Mouse (Mus musculus) limb, embryonic 11.5 days (tissue): ENCODE measurements around the gene A930017K11Rik. TPM values are rescaled to one million over a fixed set of nuclear protein-coding genes. Genes with fewer than 3 reads are reported as not detected.

Experiments
- ATAC-seq: fragments of 200-750 bp; cut with Nextera tagmentation; 2 replicates; pipeline ENCODE4 v1.8.0; 2017; ENCODE audit warnings: low read depth; ENCODE audit not compliant: insufficient number of reproducible peaks, low FRiP score, low TSS enrichment
- DNase-seq: peaks from one replicate; pipeline ENCODE4 v3.0.0-alpha.2; 2015; ENCODE audit warnings: low spot score
- H3K27ac ChIP-seq: fragments of 300-500 bp; sonication (generic); replicated peaks from 2 replicates; pipeline ENCODE4 v1.5.1; 2014; ENCODE audit warnings: low read depth, mild to moderate bottlenecking, low read length
- H3K27me3 ChIP-seq: fragments of 300-500 bp; sonication (generic); 2 replicates; pipeline ENCODE4 v1.6.1; 2014; ENCODE audit warnings: mild to moderate bottlenecking, low read length, mixed read lengths; ENCODE audit not compliant: control insufficient read depth, insufficient read depth
- H3K36me3 ChIP-seq: fragments of 300-500 bp; sonication (generic); 2 replicates; pipeline ENCODE4 v1.6.1; 2014; ENCODE audit warnings: mild to moderate bottlenecking, low read length, moderate library complexity, mixed read lengths; ENCODE audit not compliant: control insufficient read depth, insufficient read depth
- H3K4me1 ChIP-seq: fragments of 300-500 bp; sonication (generic); 2 replicates; pipeline ENCODE4 v1.6.1; 2014; ENCODE audit warnings: low read length, mixed read lengths; ENCODE audit not compliant: control insufficient read depth, insufficient read depth
- H3K4me2 ChIP-seq: fragments of 300-500 bp; sonication (generic); 2 replicates; pipeline ENCODE4 v1.6.1; 2014; ENCODE audit warnings: low read depth, mild to moderate bottlenecking, moderate library complexity; ENCODE audit not compliant: severe bottlenecking
- H3K4me3 ChIP-seq: fragments of 300-500 bp; sonication (generic); 2 replicates; pipeline ENCODE4 v1.5.1; 2014; ENCODE audit warnings: low read depth, low read length
- H3K9ac ChIP-seq: fragments of 300-500 bp; sonication (generic); 2 replicates; pipeline ENCODE4 v1.6.1; 2014; ENCODE audit warnings: mild to moderate bottlenecking, low read length
- H3K9me3 ChIP-seq: fragments of 300-500 bp; sonication (generic); 2 replicates; pipeline ENCODE4 v1.6.1; 2016; ENCODE audit warnings: low read length; ENCODE audit not compliant: control insufficient read depth
- WGBS: fragments of 180-500 bp; shearing (Covaris S2); extraction: QIAGEN DNeasy Blood & Tissue Kit; methylation state at CpG from one replicate; pipeline ENCODE4 v1.1.7; 2014; 5-methylcytosine and 5-hydroxymethylcytosine counted together
- polyA plus RNA-seq: library from polyadenylated mRNA; unstranded; fragments of >200 nt; fragmentation: Nextera tagmentation; extraction: Ambion mirVana; gene quantifications from 2 replicates; pipeline ENCODE4 v1.2.1, GENCODE M21; 2014

A930017K11Rik gene
- polyA plus RNA-seq, 1 experiment from 2014 or later = 0.33 TPM

DNA sequence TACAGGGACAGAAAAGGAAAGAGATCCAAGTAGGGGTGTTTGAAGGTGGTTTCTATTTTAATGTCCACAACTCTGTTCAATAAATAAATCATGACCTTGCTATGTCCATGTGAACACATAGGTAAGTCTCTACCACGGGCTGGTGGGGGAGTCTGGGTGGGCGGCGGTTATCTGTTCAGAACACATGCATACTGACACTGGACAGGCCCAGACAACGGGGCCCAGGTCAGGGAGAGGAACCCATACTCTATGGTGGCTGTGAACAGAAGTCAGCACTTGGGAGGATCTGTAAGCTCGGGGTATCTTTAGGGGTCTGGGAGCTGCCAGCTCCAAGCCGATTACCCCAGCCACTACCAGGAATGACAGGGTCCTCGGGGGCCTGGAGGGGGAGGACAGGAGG lies 6.0 kb downstream of the A930017K11Rik start:
- H3K4me2 ChIP-seq = peak overlapping the region; percentile 10; the same call in 1 of the 2 replicates
- no peak for ATAC-seq
- 0 out of 2 replicates have a peak, but pooled peaks cover 3% of the 10 kb centered on the region for H3K4me1 ChIP-seq
- no peak for DNase-seq
- no peak overlapping the region for H3K9ac ChIP-seq
- no peak overlapping the region; the same call in 1 of the 2 replicates for H3K27ac ChIP-seq
- no peak overlapping the region for H3K4me3 ChIP-seq
- 78% methylated on average over 7 of the region's 7 CpGs for WGBS
- H3K36me3 ChIP-seq = no peaks in the 10 kb centered on the region
- no peaks in the 10 kb centered on the region for H3K9me3 ChIP-seq
- peaks cover 17% of the 10 kb centered on the region for H3K27me3 ChIP-seq

GRCm38 (mm10) chr17:25945517-25946155 lies 6.7 kb downstream of the A930017K11Rik start:
- no peaks in the 10 kb centered on the region for H3K36me3 ChIP-seq
- no peak overlapping the region for H3K4me3 ChIP-seq
- peaks cover 8% of the 10 kb centered on the region for H3K4me1 ChIP-seq
- H3K9ac ChIP-seq = no peak overlapping the region
- peaks cover 10% of the 10 kb centered on the region for H3K27me3 ChIP-seq
- H3K4me2 ChIP-seq = no peak overlapping the region
- DNase-seq = no peak
- no peak for ATAC-seq
- H3K9me3 ChIP-seq = no peaks in the 10 kb centered on the region
- no peak overlapping the region; the same call in 1 of the 2 replicates for H3K27ac ChIP-seq
- WGBS = 73% methylated on average over 9 of the region's 9 CpGs

DNA sequence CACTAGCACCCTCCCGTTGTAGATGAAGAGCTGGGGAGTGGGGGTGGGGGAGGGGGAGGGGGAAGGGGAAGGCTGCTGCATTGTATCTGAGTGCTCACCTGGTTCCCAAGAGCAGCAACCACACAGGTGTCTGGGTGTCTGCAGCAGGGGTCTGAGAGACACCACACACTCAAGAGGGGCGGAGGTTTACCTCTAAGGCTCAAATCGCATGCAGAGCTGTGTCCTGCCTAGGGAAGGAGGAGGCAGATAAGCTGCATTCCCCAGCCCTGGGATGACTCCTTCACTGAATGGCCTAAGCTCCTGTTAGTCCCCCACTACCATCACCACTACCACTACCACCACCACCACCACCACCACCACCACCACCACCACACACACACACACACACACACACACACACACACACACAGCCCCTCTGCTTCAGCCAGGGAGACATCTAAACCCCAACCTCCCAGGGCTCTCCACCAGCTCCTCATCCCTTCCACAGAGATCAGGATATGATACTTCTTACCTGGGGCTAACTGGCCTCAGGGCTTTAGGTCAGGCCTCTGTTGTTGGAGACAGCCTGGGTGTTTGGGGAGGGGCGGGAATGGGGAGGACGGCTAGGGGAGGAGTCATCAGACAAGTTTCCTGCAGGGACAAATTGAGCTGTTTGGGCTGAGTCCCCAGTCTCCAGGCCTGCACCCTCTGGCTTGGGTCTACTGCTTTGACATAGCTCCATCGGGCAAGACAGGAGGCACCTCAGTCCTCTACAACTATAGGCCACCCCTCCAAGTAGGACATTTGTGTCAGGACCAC lies 7.8 kb downstream of the A930017K11Rik start, which contains the start of the genes Pigq and Nhlrc4:
Gene Pigq, minus strand, starts transcription at position 571 of the 798 bp plus-strand sequence.
Gene Nhlrc4, minus strand, starts transcription at position 596 of the 798 bp plus-strand sequence.
- Histone ChIP-seq H3K4me3 (no peak within 1 kb of the TSS), H3K27ac (no peak within 1 kb of the TSS), H3K4me2 (no peak within 1 kb of the TSS; the same call in 1 of the 2 replicates), H3K9ac (no peak within 1 kb of the TSS), H3K27me3 (no peaks in the 10 kb centered on the region), H3K9me3 (no peaks in the 10 kb centered on the region), H3K4me1 (peaks cover 11% of the 10 kb centered on the region), H3K36me3 (no peaks in the 10 kb centered on the region)
- no peak for ATAC-seq
- WGBS = 46% methylated on average over 6 of the region's 6 CpGs
- DNase-seq = no peak

DNA sequence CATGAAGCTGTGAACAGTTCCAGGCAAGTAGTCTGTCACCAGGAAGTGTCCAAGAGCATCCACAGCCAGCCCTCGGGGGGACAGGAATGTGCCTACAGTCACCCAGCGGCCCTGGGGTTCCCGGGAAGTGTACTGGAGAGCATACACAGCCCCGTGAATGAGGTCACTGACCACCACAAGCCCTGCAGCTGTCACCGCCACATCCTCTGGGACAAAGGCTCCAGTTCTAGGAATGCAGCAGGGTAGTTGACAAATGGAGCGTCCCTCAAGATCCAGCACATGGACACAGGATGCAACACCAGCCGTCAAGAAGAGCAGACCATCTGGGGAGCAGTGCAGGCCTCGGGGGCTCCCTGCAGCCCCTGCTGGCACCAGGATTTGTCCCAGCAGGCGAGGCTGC lies 8.6 kb downstream of the A930017K11Rik start:
- Histone ChIP-seq H3K9me3 (no peaks in the 10 kb centered on the region), H3K27ac (no peak overlapping the region), H3K4me2 (no peak overlapping the region; the same call in 1 of the 2 replicates), H3K4me3 (no peak overlapping the region), H3K27me3 (no peaks in the 10 kb centered on the region), H3K36me3 (peaks cover 3% of the 10 kb centered on the region; the same call in 1 of the 2 replicates), H3K4me1 (peaks cover 11% of the 10 kb centered on the region), H3K9ac (no peak overlapping the region)
- DNase-seq = no peak
- WGBS = 75% methylated on average over 9 of the region's 9 CpGs
- no peak for ATAC-seq

GRCm38 (mm10) chr17:25943221-25943620 lies 9.1 kb downstream of the A930017K11Rik start:
- no peak overlapping the region for H3K27ac ChIP-seq
- DNase-seq = no peak
- WGBS = 82% methylated on average over 3 of the region's 3 CpGs
- no peaks in the 10 kb centered on the region for H3K9me3 ChIP-seq
- H3K4me2 ChIP-seq = no peak overlapping the region
- peaks cover 3% of the 10 kb centered on the region; the same call in 1 of the 2 replicates for H3K36me3 ChIP-seq
- no peak overlapping the region for H3K9ac ChIP-seq
- ATAC-seq = no peak
- H3K27me3 ChIP-seq = no peaks in the 10 kb centered on the region
- H3K4me1 ChIP-seq = peaks cover 11% of the 10 kb centered on the region
- H3K4me3 ChIP-seq = no peak overlapping the region

- H3K9ac ChIP-seq = no peak overlapping the region
- H3K4me1 ChIP-seq = peaks cover 11% of the 10 kb centered on the region
- 85% methylated on average over 2 of the region's 2 CpGs for WGBS
- no peak overlapping the region for H3K27ac ChIP-seq
- H3K9me3 ChIP-seq = no peaks in the 10 kb centered on the region
- ATAC-seq (no peak; the same call in 1 of the 2 replicates), DNase-seq (no peak)
- peak overlapping the region; percentile 69; the same call in 1 of the 2 replicates for H3K4me2 ChIP-seq
- H3K36me3 ChIP-seq = peaks cover 3% of the 10 kb centered on the region; the same call in 1 of the 2 replicates
- H3K27me3 ChIP-seq = no peaks in the 10 kb centered on the region
- no peak overlapping the region; the same call in 1 of the 2 replicates for H3K4me3 ChIP-seq
These were observed 9.7 kb downstream of the A930017K11Rik start for GRCm38 (mm10) chr17:25942597-25943151.

DNA sequence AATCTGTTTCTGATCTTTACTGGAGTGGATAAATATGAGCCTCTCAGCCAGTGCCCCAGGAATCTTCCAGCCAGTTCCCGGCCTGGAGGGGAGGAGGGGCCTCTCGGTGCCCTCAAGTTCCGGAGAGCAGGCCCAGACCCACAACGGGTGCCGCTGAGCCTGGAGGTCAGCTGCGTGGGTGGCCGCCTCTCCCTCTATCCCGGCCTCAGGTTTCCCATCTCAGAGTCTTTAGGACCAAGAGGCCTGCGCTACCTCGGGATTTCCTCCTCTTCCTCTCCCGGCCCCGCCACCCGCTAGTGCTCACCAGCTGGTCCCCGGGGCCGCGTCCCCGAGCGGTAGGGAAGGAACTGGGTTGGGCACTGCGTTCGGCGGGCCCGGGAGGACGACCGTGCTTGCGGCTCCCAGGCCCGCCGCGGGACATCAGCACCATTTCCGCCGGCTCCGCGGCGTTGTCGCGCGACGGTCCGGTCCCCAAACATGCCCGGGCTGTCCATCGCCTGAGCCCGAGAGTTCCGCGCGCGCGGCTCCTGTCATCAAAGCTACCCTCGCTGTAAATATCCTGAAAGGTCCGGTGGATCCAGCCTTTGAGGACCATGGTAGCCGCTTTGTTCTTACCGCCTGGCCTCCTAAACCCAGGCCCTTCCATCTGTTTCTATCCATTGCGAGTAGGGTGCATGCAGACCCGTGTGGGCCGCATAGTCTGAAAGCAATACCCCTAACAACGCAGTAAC lies 10.7 kb downstream of the A930017K11Rik start:
- peaks cover 11% of the 10 kb centered on the region for H3K4me1 ChIP-seq
- ATAC-seq = peak; percentile 70; the same call in 1 of the 2 replicates
- no peaks in the 10 kb centered on the region for H3K9me3 ChIP-seq
- H3K9ac ChIP-seq = peak overlapping the region; percentile 97
- peak overlapping the region; percentile 89 for H3K27ac ChIP-seq
- H3K4me3 ChIP-seq = peak overlapping the region; percentile 92
- H3K36me3 ChIP-seq = peaks cover 10% of the 10 kb centered on the region
- peak overlapping the region; percentile 69 for H3K4me2 ChIP-seq
- H3K27me3 ChIP-seq = no peaks in the 10 kb centered on the region
- 3% methylated on average over 53 of the region's 54 CpGs for WGBS
- DNase-seq = peak; percentile 86

DNA sequence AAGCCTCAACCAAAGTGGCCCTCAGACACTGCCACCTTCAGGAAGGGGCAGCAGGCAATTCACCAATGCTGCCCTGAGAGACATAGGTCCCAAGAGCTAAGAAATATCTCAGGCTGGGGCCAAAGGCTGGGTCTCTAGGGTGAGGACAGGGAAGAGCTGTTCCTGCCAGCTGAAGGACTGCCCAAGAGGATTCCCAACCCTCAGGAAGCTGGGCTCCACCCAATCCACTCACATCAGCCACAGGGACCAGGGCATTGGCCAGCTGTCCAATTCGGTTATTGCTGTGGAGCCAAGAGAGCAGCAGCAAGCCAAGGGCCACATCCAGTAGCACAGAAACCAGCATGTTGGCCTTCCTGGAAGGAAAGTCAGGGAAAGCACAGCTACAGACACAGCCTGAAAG lies 17.8 kb downstream of the A930017K11Rik start:
- Histone ChIP-seq H3K9ac (no peak overlapping the region), H3K36me3 (peaks cover 31% of the 10 kb centered on the region), H3K27ac (no peak overlapping the region), H3K4me2 (no peak overlapping the region), H3K4me3 (no peak overlapping the region), H3K4me1 (no peaks in the 10 kb centered on the region), H3K9me3 (no peaks in the 10 kb centered on the region), H3K27me3 (no peaks in the 10 kb centered on the region)
- DNase-seq = no peak
- no peak for ATAC-seq
- WGBS = 80% methylated on average over 1 of the region's 1 CpGs
